Mouse (Mus musculus): Measurements from ENCODE around the gene Kalrn.

The Kalrn gene

DNA sequence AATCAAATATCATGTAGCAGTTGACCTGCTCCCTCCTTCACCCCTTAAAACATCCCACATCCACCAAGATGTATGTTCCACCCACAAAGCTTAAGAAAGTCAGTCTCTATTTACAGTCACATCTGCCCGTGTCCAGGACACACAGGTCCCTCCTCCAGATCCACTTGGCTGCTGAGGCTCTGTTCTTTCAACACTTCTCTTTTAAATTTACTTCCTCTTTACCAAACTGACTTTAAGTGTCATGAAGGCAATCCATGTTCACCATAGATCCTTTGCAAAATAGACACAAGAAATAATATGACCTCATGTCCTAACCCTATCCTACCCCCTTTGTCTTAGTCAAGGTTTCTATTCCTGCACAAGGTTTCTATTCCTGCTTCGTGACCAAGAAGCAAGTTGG is 131.6 kb downstream of the Kalrn start:
- no peak for TF ChIP-seq GATA4 (IDR thresholded peaks at IDR 0.05; ENCODE audit: insufficient replicate concordance, low read length)

- no peak for TF ChIP-seq GATA4 (IDR thresholded peaks at IDR 0.05; ENCODE audit: insufficient replicate concordance, low read length)
These were observed 132.3 kb downstream of the Kalrn start for GRCm38 (mm10) chr16:34440994-34441414.

- TF ChIP-seq GATA4 (IDR thresholded peaks at IDR 0.05; ENCODE audit: insufficient replicate concordance, low read length): no peak
These were observed 133.2 kb downstream of the Kalrn start for GRCm38 (mm10) chr16:34440019-34440615.

DNA sequence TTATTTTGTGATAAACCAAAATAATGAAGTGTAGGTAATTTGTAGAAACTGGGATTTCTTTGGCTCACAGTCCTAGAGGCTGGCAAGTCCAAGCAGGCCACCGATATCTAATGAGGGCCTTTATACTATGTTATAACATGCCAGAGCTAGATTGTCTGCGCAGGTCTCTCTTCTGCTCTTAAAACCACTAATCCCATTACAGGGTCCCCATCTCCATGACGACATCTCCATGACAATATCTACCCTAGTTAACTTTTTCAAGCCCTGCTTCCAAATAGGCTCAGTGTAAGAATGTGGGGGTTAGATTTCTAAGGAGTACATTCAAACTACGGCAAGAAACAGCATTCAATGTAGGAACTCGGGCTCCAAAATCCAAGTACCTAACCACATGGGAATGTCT is 143.2 kb downstream of the Kalrn start:
- no peak for TF ChIP-seq GATA4 (IDR thresholded peaks at IDR 0.05; ENCODE audit: insufficient replicate concordance, low read length)

- TF ChIP-seq GATA4 (IDR thresholded peaks at IDR 0.05; ENCODE audit: insufficient replicate concordance, low read length): no peak
These were observed 145.7 kb downstream of the Kalrn start for GRCm38 (mm10) chr16:34427654-34428053.

DNA sequence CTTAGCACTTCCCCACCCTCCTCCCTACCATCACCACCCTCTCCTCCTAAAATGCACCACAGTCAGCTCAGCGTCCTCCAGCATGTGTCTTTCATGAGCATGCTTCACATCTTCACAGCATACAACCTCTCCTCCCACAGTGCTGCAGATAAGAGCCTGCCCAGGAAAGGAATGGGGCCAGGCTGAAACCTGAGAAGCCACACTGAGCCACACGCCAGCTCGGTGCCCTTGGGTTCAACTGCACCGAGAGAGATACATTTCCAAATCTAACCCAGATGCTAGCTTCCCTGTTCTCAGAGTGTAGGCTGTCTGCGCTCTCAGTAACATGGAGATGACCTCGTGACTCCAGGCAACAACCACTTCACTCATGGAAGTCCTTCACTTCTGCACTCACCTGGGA is 151.9 kb downstream of the Kalrn start:
- no peak for TF ChIP-seq GATA4 (IDR thresholded peaks at IDR 0.05; ENCODE audit: insufficient replicate concordance, low read length)

DNA sequence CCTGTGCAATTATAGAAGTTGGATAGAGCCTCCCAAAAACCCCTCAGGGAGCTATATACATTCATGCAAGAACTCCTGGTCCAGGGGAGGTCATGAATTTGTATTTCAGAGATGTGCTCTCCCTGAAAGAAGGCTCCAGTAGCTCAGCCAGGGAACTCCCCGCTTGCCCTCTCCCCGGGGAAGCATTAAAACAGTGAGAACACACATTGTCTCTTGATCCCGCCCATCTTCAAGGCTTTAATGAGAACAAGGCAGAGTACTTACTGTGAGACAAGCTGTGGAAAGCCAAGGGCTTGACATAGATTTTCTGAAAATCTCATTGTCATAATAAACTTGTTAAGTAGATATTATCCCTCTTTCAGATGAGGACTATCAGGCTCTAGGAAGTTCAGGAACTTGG is 155.4 kb downstream of the Kalrn start:
- no peak for TF ChIP-seq GATA4 (IDR thresholded peaks at IDR 0.05; ENCODE audit: insufficient replicate concordance, low read length)

- TF ChIP-seq GATA4 (IDR thresholded peaks at IDR 0.05; ENCODE audit: insufficient replicate concordance, low read length): no peak
These were observed 155.9 kb downstream of the Kalrn start for GRCm38 (mm10) chr16:34417383-34417782.

DNA sequence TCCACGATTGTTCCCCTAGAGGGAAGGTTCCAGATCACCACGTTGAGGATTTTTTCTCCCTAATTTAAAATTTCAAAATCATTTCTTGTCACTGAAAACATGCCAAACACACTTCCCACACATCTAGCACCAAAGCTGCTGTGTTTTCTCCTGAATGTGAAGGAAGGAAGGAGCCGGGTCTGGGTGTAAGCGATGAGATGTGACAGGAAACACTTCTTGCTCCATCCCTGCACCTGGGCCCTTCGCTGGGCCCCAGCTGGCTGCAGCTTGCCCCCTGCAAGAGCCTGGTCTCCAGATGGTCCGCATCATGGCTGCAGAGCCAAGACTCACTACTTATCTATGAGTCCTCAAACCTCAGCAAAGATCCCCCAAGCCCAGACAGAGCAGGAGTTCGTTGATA is 158.8 kb downstream of the Kalrn start:
- TF ChIP-seq GATA4 (IDR thresholded peaks at IDR 0.05; ENCODE audit: insufficient replicate concordance, low read length): no peak

GRCm38 (mm10) chr16:34413868-34414333 is 159.4 kb downstream of the Kalrn start:
- TF ChIP-seq GATA4 (IDR thresholded peaks at IDR 0.05; ENCODE audit: insufficient replicate concordance, low read length): no peak

DNA sequence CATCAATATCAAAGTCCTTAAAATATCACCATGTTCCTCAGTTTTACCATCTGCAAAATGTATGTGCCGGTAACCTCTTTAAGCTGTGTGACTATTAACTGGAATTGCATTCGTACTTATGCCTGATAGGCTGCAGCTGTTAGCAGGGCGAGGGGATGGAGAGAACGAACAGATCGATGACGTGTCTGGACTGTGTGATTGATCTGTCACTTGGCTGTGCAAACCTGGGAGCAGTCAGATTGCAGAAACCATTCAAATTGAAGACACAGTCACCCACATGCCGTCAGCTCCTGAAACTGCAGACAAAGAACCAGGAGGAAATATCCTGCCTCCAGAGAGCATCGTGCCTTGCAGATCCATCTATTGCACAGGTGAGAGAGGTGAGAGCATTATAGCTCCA is 166.3 kb downstream of the Kalrn start:
- no peak for TF ChIP-seq GATA4 (IDR thresholded peaks at IDR 0.05; ENCODE audit: insufficient replicate concordance, low read length)

DNA sequence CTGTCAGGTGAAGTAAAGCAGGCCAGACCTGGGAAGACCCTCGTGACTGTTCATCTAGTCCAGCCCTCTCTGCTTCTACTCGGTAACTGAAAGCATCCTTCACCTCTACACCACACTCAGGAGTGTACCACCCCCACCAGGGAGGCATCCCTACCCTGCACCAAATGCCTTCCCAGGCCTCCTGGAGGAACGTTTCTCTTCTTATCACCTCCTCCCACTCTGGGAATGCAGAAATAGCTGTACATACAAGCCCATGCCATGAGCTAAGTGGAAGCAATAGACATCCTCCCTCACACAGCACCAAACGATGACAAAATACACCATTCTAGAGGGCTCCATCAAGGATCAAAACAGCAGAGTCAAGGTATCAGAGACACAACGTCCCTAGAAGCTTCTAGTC is 168.2 kb downstream of the Kalrn start:
- TF ChIP-seq GATA4 (IDR thresholded peaks at IDR 0.05; ENCODE audit: insufficient replicate concordance, low read length): no peak

- TF ChIP-seq GATA4 (IDR thresholded peaks at IDR 0.05; ENCODE audit: insufficient replicate concordance, low read length): no peak
These were observed 172.1 kb downstream of the Kalrn start for GRCm38 (mm10) chr16:34401216-34401615.

DNA sequence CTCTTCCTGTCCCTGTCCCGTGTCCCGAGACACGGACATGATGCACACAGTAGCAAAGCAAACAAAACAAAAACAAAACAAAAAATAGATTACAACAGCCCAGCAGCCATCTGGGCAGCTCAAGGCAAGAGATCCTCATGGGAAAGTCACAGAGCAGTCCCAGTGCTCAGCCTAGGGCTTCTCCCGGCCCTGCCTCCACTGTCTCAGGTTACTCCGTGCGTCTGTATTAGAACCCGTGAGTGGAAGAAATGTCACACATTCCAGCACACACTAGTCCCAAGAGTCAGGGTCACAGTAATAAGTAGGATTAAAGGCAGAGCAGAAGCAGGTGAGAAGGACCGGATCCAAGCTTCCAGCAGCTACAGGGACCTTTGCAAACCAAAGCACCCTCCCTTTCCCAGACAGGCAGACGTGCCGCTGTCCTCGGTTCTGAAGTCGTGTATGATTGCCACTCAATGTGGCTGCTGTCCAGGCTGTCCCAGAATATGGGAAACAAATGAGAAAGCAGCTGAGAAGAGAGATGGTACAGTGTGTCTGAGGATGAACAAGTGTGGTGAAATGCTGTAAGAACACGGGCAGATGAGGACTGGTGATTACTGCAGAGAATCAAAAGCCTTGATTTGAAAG is 173.1 kb downstream of the Kalrn start:
- TF ChIP-seq GATA4 (IDR thresholded peaks at IDR 0.05; ENCODE audit: insufficient replicate concordance, low read length): no peak

DNA sequence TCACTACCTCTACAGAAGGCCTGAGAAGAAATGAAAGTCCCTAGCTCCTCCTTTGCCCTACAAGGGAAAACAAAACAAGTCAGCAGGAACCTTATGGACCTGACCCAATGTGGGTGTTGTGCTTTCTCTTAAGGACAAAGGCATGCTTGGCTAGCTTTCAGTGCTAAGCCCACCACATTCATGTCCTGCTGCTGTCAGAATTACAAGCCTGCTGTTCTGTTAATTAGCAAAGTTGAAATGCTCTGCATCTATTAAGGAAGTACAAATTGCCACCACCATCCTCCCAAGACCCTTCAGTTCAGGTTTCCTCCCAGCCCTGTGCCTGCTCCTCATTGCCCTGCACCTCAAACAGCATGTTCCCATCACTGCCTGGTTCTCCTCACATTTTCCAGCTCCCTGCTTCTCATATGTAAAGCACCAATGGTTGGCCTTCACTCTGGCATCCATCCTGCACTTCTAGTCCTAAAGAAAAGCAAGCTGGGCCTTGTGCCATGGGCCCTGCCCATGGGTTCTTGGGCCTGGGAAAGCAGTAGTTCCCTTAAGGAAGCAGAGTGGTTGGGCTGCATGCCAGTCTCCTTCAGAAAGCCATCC is 178.0 kb downstream of the Kalrn start:
- TF ChIP-seq GATA4 (IDR thresholded peaks at IDR 0.05; ENCODE audit: insufficient replicate concordance, low read length): no peak

- TF ChIP-seq GATA4 (IDR thresholded peaks at IDR 0.05; ENCODE audit: insufficient replicate concordance, low read length): no peak
These were observed 183.6 kb downstream of the Kalrn start for GRCm38 (mm10) chr16:34389520-34390271.

Measured in liver, adult (tissue).